Mouse (Mus musculus): Measurements from ENCODE around the gene Ap1s1. TPM values are rescaled to one million over a fixed set of nuclear protein-coding genes. Genes with fewer than 3 reads are reported as not detected.

Gene Ap1s1
- polyA plus RNA-seq, 1 experiment from 2014 or later = 178 TPM

GRCm38 (mm10) chr5:136989801-136990200 lies 56.1 kb downstream of the Ap1s1 start:
- no peaks in the 10 kb centered on the region for H3K9me3 ChIP-seq
- peaks cover 22% of the 10 kb centered on the region for H3K4me1 ChIP-seq
- H3K27ac ChIP-seq (replicated peaks) = no peak overlapping the region
- H3K27me3 ChIP-seq (replicated peaks; ENCODE audit: low read depth, poor library complexity, severe bottlenecking) = no peaks in the 10 kb centered on the region
- H3K4me3 ChIP-seq = no peak overlapping the region
- no peak for DNase-seq (ENCODE audit: low spot score)
- WGBS = 91% methylated on average over 6 of the region's 6 CpGs
- H3K36me3 ChIP-seq (replicated peaks) = peaks cover 64% of the 10 kb centered on the region

DNA sequence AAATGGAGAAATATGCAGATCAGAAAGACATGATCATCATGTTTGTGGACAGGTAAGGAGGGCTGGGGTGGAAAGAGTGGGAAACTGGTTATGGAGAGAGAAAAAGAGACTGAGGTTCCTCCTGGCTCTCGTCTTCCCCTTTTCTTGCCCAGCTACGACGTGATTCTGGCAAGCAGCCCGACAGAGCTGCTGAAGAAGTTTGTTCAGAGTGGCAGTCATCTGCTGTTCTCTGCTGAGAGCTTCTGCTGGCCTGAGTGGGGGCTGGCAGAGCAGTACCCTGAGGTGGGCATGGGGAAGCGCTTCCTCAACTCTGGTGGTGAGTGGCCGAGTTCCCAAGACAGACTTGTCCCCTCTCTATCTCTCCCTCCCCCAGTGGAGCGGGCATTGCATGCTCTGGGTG lies 57.5 kb downstream of the Ap1s1 start:
- H3K4me1 ChIP-seq = peaks cover 22% of the 10 kb centered on the region
- 83% methylated on average over 7 of the region's 7 CpGs for WGBS

GRCm38 (mm10) chr5:136987934-136988271 lies 58.0 kb downstream of the Ap1s1 start, which contains the start of gene Znhit1:
Gene Znhit1 (minus strand): TSS chr5:136988021.
- H3K27ac ChIP-seq (replicated peaks) = peak within 1 kb of the TSS; percentile 99
- H3K27me3 ChIP-seq (replicated peaks; ENCODE audit: low read depth, poor library complexity, severe bottlenecking) = no peaks in the 10 kb centered on the region
- WGBS = 19% methylated on average over 12 of the region's 12 CpGs
- DNase-seq (ENCODE audit: low spot score) = peak; percentile 19
- H3K36me3 ChIP-seq (replicated peaks) = peaks cover 62% of the 10 kb centered on the region
- H3K9me3 ChIP-seq = no peaks in the 10 kb centered on the region
- peak within 1 kb of the TSS; percentile 94 for H3K4me3 ChIP-seq
- peaks cover 22% of the 10 kb centered on the region for H3K4me1 ChIP-seq

More for the DNA sequence above, 57.5 kb downstream of the Ap1s1 start:
- Histone ChIP-seq H3K36me3 (replicated peaks) (peaks cover 63% of the 10 kb centered on the region), H3K27ac (replicated peaks) (0 out of 2 replicates have a peak overlapping the region, but pooled peaks have one; percentile 99), H3K9me3 (no peaks in the 10 kb centered on the region), H3K27me3 (replicated peaks; ENCODE audit: low read depth, poor library complexity, severe bottlenecking) (no peaks in the 10 kb centered on the region), H3K4me3 (peak overlapping the region; percentile 94)
- DNase-seq (ENCODE audit: low spot score) = no peak

DNA sequence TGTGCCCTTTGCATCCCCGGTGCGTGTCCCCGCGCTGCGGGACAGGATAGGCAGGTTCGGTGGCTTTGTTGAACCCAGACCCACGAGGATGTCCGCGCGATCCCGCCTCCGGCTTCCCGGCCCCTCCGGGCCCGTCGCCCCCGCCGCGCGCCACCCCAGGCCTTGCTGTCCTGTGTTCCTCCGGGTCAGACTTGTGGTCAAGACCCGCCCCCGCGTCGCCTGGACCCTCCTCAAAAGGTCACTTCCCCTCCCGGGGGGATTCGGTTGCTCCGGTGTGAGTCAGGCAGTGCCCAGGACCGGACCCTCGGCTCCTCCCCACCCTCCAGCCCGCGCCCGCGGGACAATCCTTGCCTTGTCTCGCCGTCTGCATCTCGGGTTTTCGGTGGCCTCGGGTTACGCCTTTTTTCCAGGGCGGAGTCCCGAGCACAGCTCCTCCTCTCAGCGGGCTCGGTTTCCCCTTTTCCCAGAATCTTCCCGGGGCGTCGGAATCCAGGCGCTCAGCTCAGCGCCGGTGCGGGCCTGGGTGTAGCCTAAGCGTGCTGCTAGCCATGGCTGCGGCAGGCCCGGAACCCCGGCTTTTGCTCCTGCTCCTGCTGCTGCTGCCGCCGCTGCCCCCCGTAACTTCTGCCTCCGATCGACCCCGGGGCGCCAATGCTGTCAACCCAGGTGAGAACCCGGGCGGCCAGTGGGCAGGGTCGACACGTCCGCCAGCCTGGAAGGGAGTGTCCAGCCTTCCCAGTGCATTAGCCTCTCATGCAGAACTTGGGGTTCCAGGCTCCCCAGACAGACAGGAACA lies 58.6 kb downstream of the Ap1s1 start:
- under 1% methylated on average over 67 of the region's 67 CpGs for WGBS
- Histone ChIP-seq H3K27me3 (replicated peaks; ENCODE audit: low read depth, poor library complexity, severe bottlenecking) (no peaks in the 10 kb centered on the region), H3K27ac (replicated peaks) (peak overlapping the region; percentile 99), H3K4me3 (peak overlapping the region; percentile 94), H3K9me3 (no peaks in the 10 kb centered on the region), H3K36me3 (replicated peaks) (peaks cover 58% of the 10 kb centered on the region), H3K4me1 (peaks cover 22% of the 10 kb centered on the region)
- DNase-seq (ENCODE audit: low spot score) = peak; percentile 88

DNA sequence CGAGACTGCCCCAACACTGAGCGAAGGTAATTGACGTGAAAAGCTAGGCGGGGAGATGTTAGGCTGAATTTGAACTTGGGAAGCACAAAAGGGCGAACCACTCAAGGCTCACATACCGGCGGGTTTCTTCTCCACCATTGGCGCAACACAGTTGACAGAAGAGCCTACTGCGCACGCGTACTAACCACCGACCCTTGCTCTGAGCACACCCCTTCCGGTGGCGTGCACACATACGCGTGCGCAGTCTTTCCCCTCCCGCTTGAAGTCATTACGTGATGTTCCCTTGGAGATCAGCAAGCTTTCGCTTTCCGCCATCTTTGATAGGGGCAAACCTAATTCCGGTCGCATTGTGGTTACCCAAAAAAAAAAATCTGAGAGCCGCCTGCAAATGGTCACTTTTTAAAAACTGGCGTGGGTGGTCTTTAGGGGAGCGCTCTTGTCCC lies 59.2 kb downstream of the Ap1s1 start, which contains the start of gene Plod3:
Gene Plod3, plus strand, starts transcription at position 325 of the 443 bp plus-strand sequence.
- peak within 1 kb of the TSS; percentile 99 for H3K27ac ChIP-seq (replicated peaks)
- DNase-seq (ENCODE audit: low spot score) = peak; percentile 98
- H3K36me3 ChIP-seq (replicated peaks) = peaks cover 58% of the 10 kb centered on the region
- H3K9me3 ChIP-seq = no peaks in the 10 kb centered on the region
- under 1% methylated on average over 26 of the region's 26 CpGs for WGBS
- H3K4me1 ChIP-seq = peaks cover 22% of the 10 kb centered on the region
- H3K4me3 ChIP-seq = peak within 1 kb of the TSS; percentile 94
- no peaks in the 10 kb centered on the region for H3K27me3 ChIP-seq (replicated peaks; ENCODE audit: low read depth, poor library complexity, severe bottlenecking)

MicroRNAs encoded within 50 kb of the gene (microRNA counts, 519-probe panel; counts per million panel counts)
- microRNA mmu-miR-702 = 188 counts per million, percentile 57 among the panel's probes with 10 or more counts

Small RNAs within 50 kb of the gene (microRNA-seq; reads per million reads assigned to microRNA genes)
- gene Mir702 = 42.4 reads per million, percentile 41 among the genes with 10 or more reads in this experiment

Other genes with a start within 250 kb of the Ap1s1 start
- gene Col26a1, start 162.9 kb downstream of the Ap1s1 start, polyA plus RNA-seq (2016; fragmentation: Nextera tagmentation; extraction: Ambion mirVana) = 103 and 118 TPM in 2 replicates
- 77.9 and 86.1 TPM in 2 replicates for gene Ift22, start 138.0 kb downstream of the Ap1s1 start, polyA plus RNA-seq (2016; fragmentation: Nextera tagmentation; extraction: Ambion mirVana)
- 267 and 272 TPM in 2 replicates for gene Fis1, start 92.9 kb downstream of the Ap1s1 start, polyA plus RNA-seq (2016; fragmentation: Nextera tagmentation; extraction: Ambion mirVana)
- gene Cldn15, start 79.5 kb downstream of the Ap1s1 start, polyA plus RNA-seq (2016; fragmentation: Nextera tagmentation; extraction: Ambion mirVana) = 0.10 and 0.29 TPM in 2 replicates
- 42.6 and 44.6 TPM in 2 replicates for gene Plod3, start 59.1 kb downstream of the Ap1s1 start, polyA plus RNA-seq (2016; fragmentation: Nextera tagmentation; extraction: Ambion mirVana)
- gene Znhit1, start 58.1 kb downstream of the Ap1s1 start, polyA plus RNA-seq (2016; fragmentation: Nextera tagmentation; extraction: Ambion mirVana) = 106 and 117 TPM in 2 replicates
- 0.39 and 0.40 TPM in 2 replicates for gene Vgf, start 19.7 kb downstream of the Ap1s1 start, polyA plus RNA-seq (2016; fragmentation: Nextera tagmentation; extraction: Ambion mirVana)
- gene Serpine1, start 26.1 kb upstream of the Ap1s1 start, polyA plus RNA-seq (2016; fragmentation: Nextera tagmentation; extraction: Ambion mirVana) = 0.12 TPM in 1 of 2 replicates, not detected in the other
- gene Trim56, start 70.1 kb upstream of the Ap1s1 start, polyA plus RNA-seq (2016; fragmentation: Nextera tagmentation; extraction: Ambion mirVana) = 3.7 and 3.8 TPM in 2 replicates
- not detected in 2 replicates for gene Muc3, start 103.2 kb upstream of the Ap1s1 start, polyA plus RNA-seq (2016; fragmentation: Nextera tagmentation; extraction: Ambion mirVana)
- gene Muc3a, start 166.3 kb upstream of the Ap1s1 start, polyA plus RNA-seq (2016; fragmentation: Nextera tagmentation; extraction: Ambion mirVana) = not detected in 2 replicates
- gene Ache, start 241.4 kb upstream of the Ap1s1 start, polyA plus RNA-seq (2016; fragmentation: Nextera tagmentation; extraction: Ambion mirVana) = 3.8 and 4.5 TPM in 2 replicates
- 7.8 and 8.3 TPM in 2 replicates for gene Ufsp1, start 248.5 kb upstream of the Ap1s1 start, polyA plus RNA-seq (2016; fragmentation: Nextera tagmentation; extraction: Ambion mirVana)

Measured in embryonic facial prominence, embryonic 10.5 days (tissue).